Mouse (Mus musculus) kidney, adult 18-20 months (tissue): ENCODE measurements at regions not wholly inside any gene's neighbourhood (a gene's known extent, or its start where the extent isn't known, plus 50 kb on each side); places are given as distances from the start of the nearest gene placed in this dataset.
"Not testable (repeated sequence)": the region's sequence is repeated elsewhere in the genome, so short reads cannot be mapped to it uniquely, and the experiment has no call there.

Experiments used
- DNase-seq: peaks from one replicate; pipeline ENCODE4 v3.0.0; 2021

DNA sequence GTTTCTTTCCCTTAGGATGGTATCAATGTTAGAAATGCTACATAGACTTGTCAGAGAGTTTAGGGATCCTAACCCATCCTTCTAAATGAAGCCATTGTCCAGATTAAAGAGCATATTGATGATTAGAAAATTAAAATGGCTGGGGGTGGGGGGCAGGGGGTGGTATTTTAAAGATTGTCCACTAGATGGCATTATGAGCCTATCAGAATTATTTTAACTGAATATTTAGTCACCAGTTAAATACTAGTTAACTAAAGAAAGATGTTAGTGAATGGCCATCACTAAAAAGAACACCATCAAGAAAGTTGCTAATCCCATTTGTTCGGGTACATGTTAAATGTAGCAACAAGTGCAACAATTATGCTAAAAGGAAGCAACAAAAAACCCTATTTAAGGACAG, 1909.6 kb upstream of the 5930422O12Rik start:
- DNase-seq = no peak

DNA sequence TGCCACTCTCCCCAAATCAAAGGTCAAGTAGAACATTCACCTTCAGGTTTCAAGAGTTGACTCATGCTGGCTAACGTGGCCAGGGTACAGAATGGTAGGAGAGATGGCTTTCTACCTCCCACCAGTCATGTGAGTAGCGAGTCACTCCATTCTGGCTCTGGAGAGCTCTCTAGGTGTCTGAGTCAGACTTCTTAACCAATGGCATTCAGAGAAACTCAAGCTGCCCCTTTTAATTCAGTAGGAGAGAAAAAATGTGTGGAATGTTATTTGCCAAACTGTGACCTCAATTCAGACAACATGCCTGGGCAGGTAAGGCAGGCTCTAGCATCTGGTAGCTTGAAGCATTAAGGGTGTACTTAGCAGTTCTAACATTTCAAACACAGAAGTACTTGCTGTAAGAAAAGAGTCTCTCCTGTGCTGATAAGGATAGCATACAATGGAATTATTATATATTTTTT, 1907.5 kb upstream of the 5930422O12Rik start:
- peak; percentile 72 for DNase-seq

DNA sequence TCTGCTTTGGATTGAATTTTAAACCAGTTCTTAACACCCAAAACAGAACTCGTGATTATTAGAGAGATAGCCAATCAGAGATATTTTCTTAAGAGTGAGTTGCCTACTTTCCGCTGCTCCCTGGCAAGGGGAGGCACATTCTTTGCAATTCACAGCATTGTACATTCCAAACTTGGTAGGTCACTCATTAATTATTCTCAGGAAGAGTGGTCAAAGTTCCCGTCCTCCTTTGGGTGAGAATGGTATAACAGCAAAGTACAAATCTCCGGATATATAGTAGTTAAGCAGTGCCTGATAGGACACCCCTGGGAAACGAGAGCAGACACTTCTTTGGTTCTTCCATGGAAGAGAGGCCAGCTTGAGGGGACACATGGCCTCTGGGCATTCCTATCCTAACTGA, 1903.4 kb upstream of the 5930422O12Rik start:
- DNase-seq = peak; percentile 56

DNA sequence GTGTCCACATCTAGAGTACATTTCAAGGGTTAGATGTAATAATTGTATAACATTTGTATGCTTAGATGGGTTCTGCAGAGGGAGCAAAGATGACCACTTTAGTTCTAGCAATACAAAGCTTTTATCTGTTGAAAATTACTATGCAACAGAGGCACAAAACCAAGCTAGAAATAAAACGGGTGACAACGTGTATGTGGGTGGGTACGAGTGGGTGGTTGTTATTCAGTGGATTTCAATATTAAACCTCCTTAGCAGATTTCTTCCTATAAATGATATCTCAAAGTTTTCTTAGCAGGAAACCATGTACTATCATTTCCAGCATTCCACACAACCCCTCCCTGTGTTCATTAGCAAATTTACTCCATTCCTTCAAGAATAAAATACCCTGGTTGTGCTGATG, 1889.3 kb upstream of the 5930422O12Rik start:
- no peak for DNase-seq

DNA sequence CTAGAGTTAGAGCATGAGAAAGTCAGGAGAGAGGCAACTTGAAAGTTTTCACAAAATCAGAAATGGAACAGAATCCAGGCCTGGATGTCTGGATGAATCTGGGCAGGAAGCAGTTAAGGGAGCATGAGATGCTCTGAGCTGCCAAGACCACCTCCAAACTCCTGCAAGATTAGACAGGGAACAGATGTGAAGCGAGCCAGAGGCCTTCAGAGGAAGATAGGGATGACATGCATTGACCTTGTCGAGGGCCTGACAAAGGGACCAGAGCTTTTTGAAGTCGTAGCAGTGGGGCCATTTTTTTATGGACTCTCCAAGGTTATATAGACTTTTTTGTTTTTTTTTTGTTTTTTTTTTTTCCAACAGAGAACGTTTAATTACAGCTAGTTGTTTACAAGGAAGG, 1886.9 kb upstream of the 5930422O12Rik start:
- DNase-seq = no peak

DNA sequence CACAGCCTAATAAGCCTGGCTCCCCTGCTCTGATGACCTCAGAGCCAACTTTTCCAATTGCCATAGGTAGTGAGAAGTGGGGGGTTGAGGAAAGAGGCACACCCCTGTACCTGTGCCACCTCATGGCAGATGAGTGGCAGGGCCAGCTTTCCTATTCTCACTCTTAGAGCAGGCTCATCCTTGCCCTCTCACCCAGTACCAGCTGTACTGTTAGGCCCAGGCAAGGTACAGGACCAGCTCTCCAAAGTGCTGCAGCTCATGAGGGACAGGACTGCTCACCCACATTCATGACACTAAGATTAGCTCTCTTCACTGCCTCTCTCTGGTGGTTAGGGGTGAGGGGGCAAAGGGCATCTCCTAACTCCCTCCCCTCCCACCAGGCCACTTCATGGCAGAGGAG, 1854.4 kb upstream of the 5930422O12Rik start:
- no peak for DNase-seq

DNA sequence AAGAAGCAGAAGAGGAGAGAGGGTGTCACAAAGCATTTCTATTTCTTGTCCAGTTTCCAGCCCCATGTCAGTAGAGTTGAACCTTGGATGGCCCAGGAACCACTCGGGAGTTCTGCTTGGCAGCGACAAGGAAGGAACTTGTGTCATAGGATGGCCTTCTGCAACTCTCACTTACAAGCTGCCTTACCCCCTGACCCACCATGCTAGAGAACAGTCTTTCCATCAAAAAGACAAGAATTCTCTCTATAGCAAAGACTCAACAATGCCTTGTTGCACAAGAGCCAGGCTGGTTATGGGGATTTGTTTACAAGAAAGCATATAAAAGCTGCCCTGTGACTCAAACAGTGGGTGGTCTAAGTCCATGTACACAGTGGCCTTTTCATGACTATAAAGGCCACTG, 1852.4 kb upstream of the 5930422O12Rik start:
- no peak for DNase-seq

DNA sequence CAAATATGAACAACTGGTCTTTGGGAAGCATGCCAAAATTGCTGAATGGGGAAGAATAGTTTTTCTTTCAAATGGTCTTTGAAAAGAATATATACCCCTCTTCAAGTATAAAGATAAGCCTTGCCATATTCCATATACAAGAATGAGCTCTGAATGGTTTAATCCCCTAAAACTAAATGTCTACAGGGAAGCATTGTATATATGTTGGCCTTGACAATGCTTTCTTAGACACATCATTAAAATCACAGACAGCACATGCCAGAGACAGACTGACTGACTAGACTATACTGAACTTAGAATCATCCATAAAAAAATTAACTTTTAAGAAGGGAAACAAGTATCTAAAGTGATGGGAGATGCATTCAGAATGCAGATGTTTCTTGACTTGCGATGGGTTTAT, 1843.8 kb upstream of the 5930422O12Rik start:
- no peak for DNase-seq

DNA sequence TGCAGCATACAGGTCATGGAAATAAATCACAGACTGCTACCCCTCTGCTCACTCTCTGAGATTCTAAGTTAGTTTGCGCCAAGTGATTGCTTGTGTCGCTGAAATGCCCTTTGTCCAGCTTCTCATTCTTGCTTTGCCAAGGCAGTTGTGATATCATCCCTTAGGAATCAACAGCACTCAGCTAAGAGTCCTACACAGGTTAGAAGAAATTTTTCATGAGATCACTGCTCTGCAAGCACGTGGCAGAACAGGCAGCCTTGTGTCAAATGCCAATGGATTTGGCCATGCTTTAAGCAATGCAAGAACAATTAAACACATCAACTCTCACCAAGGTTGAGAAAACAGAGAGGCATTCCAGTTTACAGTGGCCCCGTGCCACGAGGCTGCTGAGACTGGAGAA, 1829.0 kb upstream of the 5930422O12Rik start:
- DNase-seq = peak; percentile 3

DNA sequence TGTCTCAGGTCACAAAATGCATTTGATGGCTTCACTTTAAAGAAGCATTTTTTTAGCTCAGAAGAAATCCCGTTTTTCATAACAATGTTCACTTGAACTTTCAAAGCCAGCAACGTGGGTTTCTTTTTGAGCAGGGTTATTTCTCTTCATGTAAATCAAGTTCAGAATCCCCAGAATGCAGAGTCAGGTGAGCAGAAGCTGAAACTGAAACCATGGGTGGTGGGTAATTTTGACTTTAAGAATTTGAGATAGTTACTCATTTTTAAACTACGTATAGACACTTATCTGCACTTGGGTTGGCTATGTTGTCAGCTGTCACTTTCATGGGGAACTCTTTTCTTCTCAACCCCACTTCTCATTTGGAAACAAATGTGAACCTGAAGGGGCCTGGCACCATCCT, 1827.5 kb upstream of the 5930422O12Rik start:
- DNase-seq = no peak

DNA sequence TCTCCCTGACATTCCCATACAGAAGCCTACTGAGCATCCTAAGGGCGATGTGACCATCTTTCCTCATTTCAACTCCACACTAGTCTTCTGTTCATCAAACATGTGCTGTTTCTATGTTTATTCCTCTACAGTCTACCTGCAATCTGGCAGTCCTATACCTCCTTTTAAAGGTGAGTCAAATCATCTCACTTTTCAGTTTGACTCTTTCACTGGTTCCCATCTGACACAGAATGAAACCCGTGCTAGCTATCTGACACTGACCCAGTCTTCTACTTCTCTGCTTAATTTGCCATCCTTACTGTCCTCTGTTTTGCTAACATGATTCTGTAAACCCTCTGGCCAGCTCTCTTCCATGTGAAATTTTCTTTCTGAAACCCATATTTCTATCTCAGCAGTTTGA, 1812.0 kb upstream of the 5930422O12Rik start:
- no peak for DNase-seq

DNA sequence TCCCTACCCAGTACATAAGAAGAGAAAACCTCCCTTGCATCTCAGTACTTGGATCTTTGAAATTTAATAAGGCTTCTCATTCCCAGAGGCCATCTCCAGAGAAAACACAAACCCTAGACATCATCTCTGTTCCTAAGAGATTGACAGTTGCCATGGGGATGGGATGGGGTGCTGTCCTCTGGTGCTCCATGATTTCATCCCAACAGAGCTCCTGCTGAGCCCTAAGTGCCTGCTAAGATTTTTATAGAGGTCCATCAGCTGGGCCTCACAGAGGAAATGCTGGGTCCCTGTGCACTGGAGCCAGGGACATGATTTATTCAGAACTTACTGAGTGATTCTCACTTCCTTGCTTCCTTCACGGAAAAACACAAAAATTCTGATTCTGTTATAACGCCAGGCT, 1800.8 kb upstream of the 5930422O12Rik start:
- no peak for DNase-seq

DNA sequence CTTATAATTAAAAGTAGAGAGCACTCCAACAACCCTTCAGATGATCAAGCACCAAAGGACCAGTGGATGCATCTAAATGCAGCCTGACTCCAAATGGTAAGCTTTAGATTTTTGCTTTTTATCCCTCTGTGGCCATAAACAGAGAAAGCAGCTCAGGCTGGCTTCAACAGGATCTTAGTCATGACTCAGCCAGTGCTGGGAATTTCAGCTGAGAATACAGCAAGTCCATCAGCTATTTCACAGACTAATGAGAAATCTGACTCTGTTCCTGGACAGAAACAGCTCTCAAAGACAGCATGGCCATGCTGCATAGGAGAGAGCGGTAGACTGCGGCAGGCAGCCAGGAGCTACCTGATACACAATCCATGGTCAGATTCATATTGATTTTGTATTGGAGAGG, 1800.4 kb upstream of the 5930422O12Rik start:
- no peak for DNase-seq

DNA sequence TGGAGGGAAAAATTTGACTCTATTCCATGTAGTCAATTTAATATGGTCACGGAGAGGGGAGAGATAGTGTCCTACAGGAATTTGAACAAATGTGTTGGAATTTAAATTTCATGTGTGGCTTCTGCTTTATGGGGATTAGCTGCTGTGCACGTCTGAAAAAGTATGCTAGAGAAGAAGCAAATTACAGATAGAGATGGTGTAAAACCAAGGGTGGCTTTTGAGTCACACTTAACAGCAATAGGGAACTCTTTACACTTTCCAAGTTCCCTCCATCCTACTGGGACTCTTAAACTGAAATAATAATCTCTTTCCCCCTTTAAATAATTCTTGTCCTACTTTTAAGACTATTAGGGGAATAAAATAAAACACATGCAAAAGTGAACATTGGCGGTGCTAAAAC, 1790.1 kb upstream of the 5930422O12Rik start:
- DNase-seq = no peak

DNA sequence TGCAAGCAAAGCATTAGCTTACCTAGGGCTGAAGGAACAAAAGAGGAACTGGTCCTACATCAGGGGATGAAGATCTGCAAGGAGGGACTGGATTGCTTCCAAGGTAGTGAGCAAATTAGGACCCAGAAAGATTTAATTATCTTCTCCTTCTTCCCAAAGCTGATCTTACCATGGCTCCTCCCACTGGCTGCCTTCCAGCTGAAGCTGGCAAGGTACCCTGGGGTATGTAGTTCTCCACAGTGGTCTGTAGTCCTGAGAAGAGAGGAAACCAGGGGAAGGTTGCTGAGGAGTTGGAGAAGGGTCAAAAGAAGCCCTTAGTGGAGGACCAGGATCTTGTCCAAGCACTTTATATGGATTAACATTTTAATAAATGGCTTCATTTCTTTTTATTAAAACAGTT, 1764.8 kb upstream of the 5930422O12Rik start:
- no peak for DNase-seq

DNA sequence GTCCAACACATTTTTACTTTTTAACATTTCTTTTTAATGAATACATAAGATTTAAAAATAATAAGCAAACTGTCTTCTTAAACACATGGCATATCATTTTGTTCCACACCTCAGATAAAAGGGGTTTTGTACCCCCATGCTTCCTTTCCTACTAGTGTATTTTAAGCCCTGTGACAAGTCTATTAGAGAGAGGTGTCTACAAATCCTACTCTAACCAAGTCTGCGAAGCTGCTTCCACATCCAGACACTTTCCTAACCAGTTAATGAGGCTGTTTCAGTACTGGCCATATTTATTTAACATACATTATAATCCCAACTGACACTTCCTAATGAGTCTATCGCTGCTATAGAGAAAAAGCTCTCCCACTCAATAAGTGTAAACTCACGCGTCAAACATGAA, 1763.0 kb upstream of the 5930422O12Rik start:
- no peak for DNase-seq

DNA sequence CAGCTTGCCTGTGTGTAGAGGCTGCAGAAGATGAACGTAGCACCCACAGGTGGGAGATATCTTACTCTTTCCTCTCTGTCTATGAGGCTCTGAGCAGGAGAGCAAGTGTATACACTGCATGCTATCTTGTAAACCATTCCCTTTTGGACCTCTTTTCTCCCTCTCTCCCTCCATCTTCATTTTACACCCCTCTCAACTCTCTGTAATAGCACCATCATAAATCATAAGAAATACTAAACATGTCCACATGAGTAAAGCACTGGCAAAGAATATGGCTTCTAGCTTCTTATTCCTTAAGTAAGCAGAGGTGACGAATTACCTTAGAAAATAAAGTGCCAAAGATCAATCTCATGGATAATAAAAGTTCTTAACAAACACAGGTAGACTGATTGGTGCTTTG, 1724.3 kb upstream of the 5930422O12Rik start:
- no peak for DNase-seq

DNA sequence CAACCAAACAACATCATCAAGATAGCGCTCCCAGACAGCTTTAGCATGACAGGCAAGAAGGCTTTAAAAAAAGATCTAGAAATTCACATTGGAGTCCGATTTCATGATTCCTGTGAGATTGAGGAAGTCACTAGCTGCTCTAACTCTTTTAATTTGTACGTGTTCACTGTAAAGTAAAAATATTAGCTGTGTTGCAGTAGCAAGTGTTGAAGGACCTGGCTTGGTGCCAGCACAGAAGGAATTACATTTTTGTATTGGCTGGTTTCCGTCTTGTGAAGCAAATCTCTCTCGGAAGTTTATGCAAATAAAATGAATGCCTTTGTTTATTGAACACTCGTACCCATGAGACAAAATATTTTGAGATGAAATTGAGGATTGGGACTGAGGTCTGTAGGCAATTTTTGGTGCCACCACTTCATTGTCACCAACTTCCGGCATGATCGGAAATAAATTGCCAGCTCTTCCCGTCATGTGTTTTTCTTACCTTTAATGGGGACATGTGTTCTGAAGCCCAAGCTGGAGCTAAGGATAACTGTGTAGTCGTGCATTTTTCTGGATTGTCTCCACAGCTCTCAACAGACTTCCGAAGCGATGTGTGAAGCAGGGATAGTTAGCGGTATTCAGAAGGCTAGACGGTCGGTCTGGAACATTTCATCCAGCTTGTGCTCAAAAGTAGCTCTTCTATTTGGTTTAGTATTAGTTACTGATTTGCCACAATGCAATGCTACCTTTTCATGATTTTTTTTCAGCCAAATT, 1715.0 kb upstream of the 5930422O12Rik start:
- no peak for DNase-seq

DNA sequence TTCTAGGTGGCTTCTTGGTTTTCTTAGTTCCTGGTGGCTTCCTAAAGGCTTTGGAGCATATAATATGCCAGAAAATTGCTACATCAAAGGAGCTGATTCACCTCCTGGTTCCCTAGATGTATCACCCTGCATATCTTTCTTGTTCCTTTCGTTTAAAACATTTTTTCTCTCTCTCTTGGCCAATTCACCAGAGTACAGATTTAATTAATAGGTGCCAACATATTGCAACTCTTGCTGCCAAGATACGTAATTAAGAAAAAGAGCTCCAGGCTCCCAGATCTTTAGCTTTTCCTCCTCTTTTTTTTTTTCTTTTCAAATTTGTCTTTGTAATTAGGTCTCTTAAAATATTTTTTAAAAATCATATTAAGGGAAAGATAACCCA, 1714.4 kb upstream of the 5930422O12Rik start:
- DNase-seq = no peak

DNA sequence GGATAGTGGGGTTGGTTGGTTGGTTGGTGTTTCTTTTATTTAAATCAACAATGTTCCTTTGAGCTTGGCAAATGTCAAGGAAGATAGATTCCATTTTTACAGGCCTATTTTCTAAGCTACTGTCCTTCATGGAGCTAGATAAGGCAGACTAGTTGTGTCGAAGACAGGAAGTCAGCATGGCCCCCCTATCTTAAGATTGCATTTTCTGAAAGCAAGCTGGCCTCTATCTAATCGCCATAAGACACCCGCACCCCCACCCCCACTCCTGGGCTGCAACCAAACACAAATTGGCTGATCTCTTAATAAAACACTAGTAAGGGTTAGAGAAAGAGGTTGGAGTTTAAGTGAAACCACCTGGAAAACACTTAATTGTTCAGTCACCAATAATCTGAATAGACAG, 1708.5 kb upstream of the 5930422O12Rik start:
- no peak for DNase-seq

DNA sequence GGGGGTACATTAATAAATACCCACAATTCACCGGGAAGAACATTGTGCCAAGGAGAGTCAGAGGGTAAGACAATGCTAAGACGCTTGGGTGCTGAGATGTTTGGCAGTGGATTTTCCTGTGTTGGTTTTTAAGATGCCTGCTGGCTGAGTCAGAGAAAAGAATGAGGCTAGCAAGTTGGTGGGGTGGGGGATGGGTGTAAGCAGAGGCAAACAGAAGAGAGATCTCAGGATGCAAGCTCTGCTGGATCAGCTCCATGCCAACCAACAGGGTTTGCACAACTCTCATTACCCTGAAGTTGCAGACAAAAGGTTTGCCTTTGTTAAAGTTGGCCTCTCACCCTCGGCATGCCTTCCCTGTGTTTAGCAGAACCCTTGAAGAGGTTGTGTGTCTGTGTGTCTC, 1707.9 kb upstream of the 5930422O12Rik start:
- no peak for DNase-seq

DNA sequence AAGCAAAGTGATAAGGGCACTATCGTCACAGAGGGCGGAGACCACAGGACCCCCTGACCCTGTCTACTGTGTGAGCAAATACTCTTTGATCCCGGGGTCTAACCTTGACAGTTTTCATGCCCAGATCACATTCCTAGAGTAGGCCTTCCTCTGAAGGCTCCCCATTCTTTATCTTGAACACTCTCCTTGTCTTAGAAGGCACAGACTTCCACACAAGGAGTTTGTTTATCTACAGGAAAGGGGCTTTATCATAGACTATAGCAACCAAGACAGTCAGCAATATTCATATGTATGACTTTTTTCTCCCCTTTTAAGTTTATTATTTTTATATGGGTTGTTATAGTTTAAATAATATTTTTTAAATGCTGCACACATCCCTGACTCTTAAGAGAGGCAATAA, 1703.1 kb upstream of the 5930422O12Rik start:
- DNase-seq = no peak

DNA sequence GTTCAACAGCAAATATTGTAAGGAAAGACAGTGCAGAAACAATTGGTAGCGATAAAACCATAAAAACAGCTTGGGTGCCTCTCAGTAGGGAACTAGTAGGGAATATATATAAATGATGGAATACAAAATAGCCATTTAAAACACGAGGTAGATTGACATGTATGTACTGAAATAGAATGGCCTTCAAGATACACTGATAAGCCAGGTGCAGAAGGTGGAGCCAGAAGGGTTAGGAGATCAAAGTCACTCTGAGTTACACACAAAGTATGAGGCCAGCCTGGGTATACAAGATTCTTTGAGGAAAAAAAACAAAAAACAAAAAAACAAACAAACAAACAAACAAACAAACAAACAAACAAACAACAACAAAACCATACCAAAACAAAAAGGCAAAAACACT, 1692.9 kb upstream of the 5930422O12Rik start:
- DNase-seq = no peak

DNA sequence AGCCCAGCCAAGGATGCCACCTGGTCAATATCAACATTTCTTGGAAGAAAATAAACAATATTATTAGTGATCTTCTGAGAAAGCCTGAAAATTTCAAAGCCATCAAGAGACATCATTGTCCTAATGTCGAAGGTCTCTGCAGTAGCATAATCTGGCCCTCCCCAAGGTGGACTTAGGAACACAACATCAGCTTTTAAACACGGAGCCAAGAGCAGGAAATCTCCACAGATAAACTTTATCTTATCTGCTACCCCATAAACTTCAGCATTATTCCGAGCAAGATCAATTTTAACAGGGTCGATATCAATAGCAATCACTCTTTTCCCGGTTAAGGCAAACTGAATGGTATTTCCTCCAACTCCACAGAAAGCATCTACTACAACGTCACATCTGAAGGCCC, 1691.2 kb upstream of the 5930422O12Rik start:
- not testable (repeated sequence) for DNase-seq

DNA sequence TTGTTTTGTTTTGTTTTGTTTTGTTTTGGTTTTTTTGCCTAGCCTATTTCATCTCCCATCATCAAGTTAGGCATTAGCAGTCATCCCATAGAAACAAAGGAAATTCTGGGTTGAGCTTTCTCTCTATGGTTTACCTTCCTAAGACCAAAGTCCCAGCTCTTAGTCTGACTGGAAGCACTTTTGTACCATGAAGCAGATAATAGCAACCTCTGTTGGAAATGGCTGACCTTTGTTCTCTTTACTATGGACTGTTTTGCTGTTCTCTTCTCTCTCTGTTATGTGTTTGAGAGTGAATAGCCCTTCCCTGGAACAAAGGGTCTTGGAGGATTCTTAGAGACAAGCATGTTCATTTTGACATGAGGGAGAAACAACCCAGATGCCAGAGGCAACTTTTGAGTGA, 1681.7 kb upstream of the 5930422O12Rik start:
- DNase-seq = no peak
